Comparison of ENCODE assay signal across 8 mouse cellular contexts in genomic region chr17:34645256-34645829, GRCm38 (mm10). TPM values are rescaled to one million over a fixed set of nuclear protein-coding genes. Genes with fewer than 3 reads are reported as not detected.
DNase-seq lines count a peak whose midpoint lies in the region; ATAC-seq and TF ChIP-seq lines count a peak whose summit lies in the region.

No protein-coding gene starts in this region.

- no peak for DNase-seq in kidney, postnatal 10 days
- DNase-seq in retina, postnatal 1 day: no peak
- DNase-seq in adrenal gland, adult 8-10 months: no peak
- DNase-seq in layer of hippocampus, adult 11-12 months (ENCODE audit: low spot score): no peak

- TF ChIP-seq CTCF in bone marrow, adult 2 months (IDR thresholded peaks at IDR 0.05; ENCODE audit: control insufficient read depth, insufficient read depth, low read length): no peak

- no peaks in the 10 kb centered on the region for H3K9me3 ChIP-seq in kidney, embryonic 14.5 days (ENCODE audit: control insufficient read depth, low read length)
- no peaks in the 10 kb centered on the region for H3K9me3 ChIP-seq in hindbrain, embryonic 12.5 days (replicated peaks)
- no peaks in the 10 kb centered on the region for H3K9me3 ChIP-seq in midbrain, embryonic 15.5 days

- peak overlapping the region; percentile 67 for H3K4me3 ChIP-seq in kidney, embryonic 14.5 days (ENCODE audit: low read length)
- peak overlapping the region; percentile 27 for H3K4me3 ChIP-seq in bone marrow, adult 2 months (replicated peaks; ENCODE audit: control insufficient read depth, low read depth, low read length)
- H3K4me3 ChIP-seq in hindbrain, embryonic 12.5 days: peak overlapping the region; percentile 60
- H3K4me3 ChIP-seq in midbrain, embryonic 15.5 days: peak overlapping the region; percentile 57

- TF ChIP-seq POLR2A in bone marrow, adult 2 months (IDR thresholded peaks at IDR 0.05; ENCODE audit: borderline replicate concordance, control insufficient read depth, low read depth, low read length): no peak

- peaks cover 16% of the 10 kb centered on the region; the same call in 1 of the 2 replicates for H3K36me3 ChIP-seq in kidney, embryonic 14.5 days (ENCODE audit: control insufficient read depth, insufficient read depth, low read length)
- peaks cover 14% of the 10 kb centered on the region for H3K36me3 ChIP-seq in hindbrain, embryonic 12.5 days
- H3K36me3 ChIP-seq in midbrain, embryonic 15.5 days (replicated peaks): peaks cover 4% of the 10 kb centered on the region; the same call in 1 of the 2 replicates

- ATAC-seq in kidney, embryonic 14.5 days (ENCODE audit: low FRiP score, low TSS enrichment): no peak
- ATAC-seq in hindbrain, embryonic 12.5 days (ENCODE audit: low FRiP score): no peak
- ATAC-seq in midbrain, embryonic 15.5 days (replicated peaks): no peak

- peak overlapping the region; percentile 66 for H3K4me2 ChIP-seq in kidney, embryonic 14.5 days (replicated peaks; ENCODE audit: low read depth, low read length)
- peak overlapping the region; percentile 73 for H3K4me2 ChIP-seq in hindbrain, embryonic 12.5 days (replicated peaks)
- peak overlapping the region; percentile 82 for H3K4me2 ChIP-seq in midbrain, embryonic 15.5 days

- peaks cover 24% of the 10 kb centered on the region for H3K4me1 ChIP-seq in kidney, embryonic 14.5 days (ENCODE audit: control insufficient read depth, insufficient read depth, low read length)
- H3K4me1 ChIP-seq in bone marrow, adult 2 months (ENCODE audit: control insufficient read depth, insufficient read depth, low read length): peaks cover 7% of the 10 kb centered on the region
- peaks cover 43% of the 10 kb centered on the region for H3K4me1 ChIP-seq in hindbrain, embryonic 12.5 days
- H3K4me1 ChIP-seq in midbrain, embryonic 15.5 days: peaks cover 40% of the 10 kb centered on the region

- no peaks in the 10 kb centered on the region for H3K27me3 ChIP-seq in kidney, embryonic 14.5 days (ENCODE audit: control insufficient read depth, insufficient read depth, low read length)
- no peaks in the 10 kb centered on the region for H3K27me3 ChIP-seq in hindbrain, embryonic 12.5 days
- H3K27me3 ChIP-seq in midbrain, embryonic 15.5 days (replicated peaks): no peaks in the 10 kb centered on the region

- no peak overlapping the region; the same call in 1 of the 2 replicates for H3K27ac ChIP-seq in kidney, embryonic 14.5 days (ENCODE audit: low read depth, low read length)
- H3K27ac ChIP-seq in bone marrow, adult 2 months (ENCODE audit: control insufficient read depth, insufficient read depth, low read depth, low read length, poor library complexity): no peak overlapping the region
- no peak overlapping the region for H3K27ac ChIP-seq in hindbrain, embryonic 12.5 days
- peak overlapping the region; percentile 81 for H3K27ac ChIP-seq in midbrain, embryonic 15.5 days

- peak overlapping the region; percentile 74 for H3K9ac ChIP-seq in kidney, embryonic 14.5 days (ENCODE audit: low read depth, low read length)
- H3K9ac ChIP-seq in hindbrain, embryonic 12.5 days: peak overlapping the region; percentile 74
- peak overlapping the region; percentile 64 for H3K9ac ChIP-seq in midbrain, embryonic 15.5 days

- 39% methylated on average over 10 of the region's 10 CpGs for WGBS in kidney, embryonic 14.5 days
- WGBS in bone marrow, adult 2 months: 66% methylated on average over 10 of the region's 10 CpGs
- 44% methylated on average over 10 of the region's 10 CpGs for WGBS in hindbrain, embryonic 12.5 days
- WGBS in midbrain, embryonic 15.5 days: 48% methylated on average over 10 of the region's 10 CpGs

RNA-seq across cellular contexts. Expression of gene Fkbpl, which starts 0.8 kb away (rescaled TPM):
- 14.8 and 16.5 TPM in 2 replicates for polyA plus RNA-seq in kidney, embryonic 14.5 days (2014; fragmentation: Nextera tagmentation; extraction: Ambion mirVana)
- 4.6 and 13.6 TPM in 2 replicates for polyA plus RNA-seq in bone marrow, adult 2 months (2011; ENCODE audit: insufficient read depth, insufficient read length, low replicate concordance, missing spikeins)
- polyA plus RNA-seq in hindbrain, embryonic 12.5 days (2016; fragmentation: Nextera tagmentation; extraction: Ambion mirVana): 15.7 and 16.2 TPM in 2 replicates
- polyA plus RNA-seq in midbrain, embryonic 15.5 days (2015; fragmentation: Nextera tagmentation; extraction: Ambion mirVana): 14.6 and 16.0 TPM in 2 replicates
- 10 to 100 TPM; 13.0 to 15.5 (median 15.1) TPM for total RNA-seq in adrenal gland, adult 8-10 months (2022)

RNA-seq across cellular contexts. Expression of gene Atf6b, which starts 1.6 kb away (rescaled TPM):
- polyA plus RNA-seq in kidney, embryonic 14.5 days (2014; fragmentation: Nextera tagmentation; extraction: Ambion mirVana): 54.6 and 61.7 TPM in 2 replicates
- polyA plus RNA-seq in bone marrow, adult 2 months (2011; ENCODE audit: insufficient read depth, insufficient read length, low replicate concordance, missing spikeins): 22.4 and 40.2 TPM in 2 replicates
- 114 and 119 TPM in 2 replicates for polyA plus RNA-seq in hindbrain, embryonic 12.5 days (2016; fragmentation: Nextera tagmentation; extraction: Ambion mirVana)
- polyA plus RNA-seq in midbrain, embryonic 15.5 days (2015; fragmentation: Nextera tagmentation; extraction: Ambion mirVana): 123 and 125 TPM in 2 replicates
- 10 to 100 TPM; 47.1 to 56.6 (median 51.1) TPM for total RNA-seq in adrenal gland, adult 8-10 months (2022)

RNA-seq across cellular contexts. Expression of gene Prrt1, which starts 16.0 kb away (rescaled TPM):
- polyA plus RNA-seq in kidney, embryonic 14.5 days (2014; fragmentation: Nextera tagmentation; extraction: Ambion mirVana): 0.16 and 0.18 TPM in 2 replicates
- 2.9 and 4.5 TPM in 2 replicates for polyA plus RNA-seq in bone marrow, adult 2 months (2011; ENCODE audit: insufficient read depth, insufficient read length, low replicate concordance, missing spikeins)
- polyA plus RNA-seq in hindbrain, embryonic 12.5 days (2016; fragmentation: Nextera tagmentation; extraction: Ambion mirVana): 3.0 and 3.1 TPM in 2 replicates
- polyA plus RNA-seq in midbrain, embryonic 15.5 days (2015; fragmentation: Nextera tagmentation; extraction: Ambion mirVana): 10.7 and 10.8 TPM in 2 replicates
- 10 to 100 TPM in 3 of 4 experiments, 1 to 10 TPM in 1; 7.0 to 36.3 (median 20.6) TPM for total RNA-seq in adrenal gland, adult 8-10 months (2022)

RNA-seq across cellular contexts. Expression of gene Ppt2, which starts 17.0 kb away (rescaled TPM):
- polyA plus RNA-seq in kidney, embryonic 14.5 days (2014; fragmentation: Nextera tagmentation; extraction: Ambion mirVana): 33.5 and 39.1 TPM in 2 replicates
- polyA plus RNA-seq in bone marrow, adult 2 months (2011; ENCODE audit: insufficient read depth, insufficient read length, low replicate concordance, missing spikeins): 12.6 and 16.6 TPM in 2 replicates
- 20.9 and 21.7 TPM in 2 replicates for polyA plus RNA-seq in hindbrain, embryonic 12.5 days (2016; fragmentation: Nextera tagmentation; extraction: Ambion mirVana)
- polyA plus RNA-seq in midbrain, embryonic 15.5 days (2015; fragmentation: Nextera tagmentation; extraction: Ambion mirVana): 20.0 and 20.9 TPM in 2 replicates
- 10 to 100 TPM; 59.2 to 70.5 (median 64.3) TPM for total RNA-seq in adrenal gland, adult 8-10 months (2022)

RNA-seq across cellular contexts. Expression of gene Tnxb, which starts 25.0 kb away (rescaled TPM):
- 0.15 and 0.26 TPM in 2 replicates for polyA plus RNA-seq in kidney, embryonic 14.5 days (2014; fragmentation: Nextera tagmentation; extraction: Ambion mirVana)
- polyA plus RNA-seq in bone marrow, adult 2 months (2011; ENCODE audit: insufficient read depth, insufficient read length, low replicate concordance, missing spikeins): 0.17 TPM in 1 of 2 replicates, not detected in the other
- 0.04 and 0.05 TPM in 2 replicates for polyA plus RNA-seq in hindbrain, embryonic 12.5 days (2016; fragmentation: Nextera tagmentation; extraction: Ambion mirVana)
- 0.18 and 0.24 TPM in 2 replicates for polyA plus RNA-seq in midbrain, embryonic 15.5 days (2015; fragmentation: Nextera tagmentation; extraction: Ambion mirVana)
- total RNA-seq in adrenal gland, adult 8-10 months (2022): 10 to 100 TPM; 27.6 to 54.1 (median 41.4) TPM
